9 mouse cellular contexts compared by ENCODE assay signal in genomic region chr7:120934716-120935115, GRCm38 (mm10). TPM values are rescaled to one million over a fixed set of nuclear protein-coding genes. Genes with fewer than 3 reads are reported as not detected.
DNase-seq lines count a peak whose midpoint lies in the region; ATAC-seq and TF ChIP-seq lines count a peak whose summit lies in the region.
"Had no signal": no experiment of that assay in that cellular context is flagged by ENCODE, and none has a peak within 500 bp of the region (broad histone marks: within the 10 kb centered on the region; RNA-seq: fewer than 3 reads in every experiment).

No protein-coding gene starts in this region.

- DNase-seq in hindbrain, embryonic 14.5 days (ENCODE audit: low spot score), result peak; percentile 66
- DNase-seq in ES-E14 (ENCODE audit: low read depth, low spot score), result peak; percentile 52
- DNase-seq in c-Kit-positive CD71-negative TER-119-negative erythroid progenitor cells, embryonic 14.5 days (ENCODE audit: low read depth), result peak; percentile 45
- peak; percentile 79 to 82 for DNase-seq in heart, postnatal 10 days
- DNase-seq in layer of hippocampus, postnatal 25 days (ENCODE audit: extremely low spot score in 1 of 2, low spot score in 1 of 2), result peak; percentile 23 to 40
- DNase-seq in midbrain, embryonic 14.5 days, result peak; percentile 80
- DNase-seq in thymus, postnatal 25 days, result peak; percentile 61

- no peak overlapping the region for H3K4me3 ChIP-seq in hindbrain, embryonic 14.5 days (replicated peaks; ENCODE audit: low read length)
- no peak overlapping the region for H3K4me3 ChIP-seq in hindbrain, embryonic 13.5 days
- no peak overlapping the region for H3K4me3 ChIP-seq in ES-E14 (ENCODE audit: insufficient read depth in 1 of 2, low read depth in 1 of 2, low read length in 2 of 2, poor library complexity in 1 of 2, severe bottlenecking in 1 of 2)
- no peak overlapping the region for H3K4me3 ChIP-seq in midbrain, embryonic 14.5 days (replicated peaks; ENCODE audit: low read depth, low read length)
- H3K4me3 ChIP-seq: stomach, embryonic 15.5 days had no signal

- H3K27me3 ChIP-seq in hindbrain, embryonic 14.5 days (ENCODE audit: control insufficient read depth, insufficient read depth, low read length), result no peaks in the 10 kb centered on the region
- no peaks in the 10 kb centered on the region for H3K27me3 ChIP-seq in hindbrain, embryonic 13.5 days
- no peaks in the 10 kb centered on the region for H3K27me3 ChIP-seq in midbrain, embryonic 14.5 days (ENCODE audit: control insufficient read depth, insufficient read depth, low read length)
- H3K27me3 ChIP-seq: stomach, embryonic 15.5 days had no signal

- no peak overlapping the region for H3K4me2 ChIP-seq in hindbrain, embryonic 14.5 days (replicated peaks)
- no peak overlapping the region for H3K4me2 ChIP-seq in hindbrain, embryonic 13.5 days
- no peak overlapping the region for H3K4me2 ChIP-seq in midbrain, embryonic 14.5 days (ENCODE audit: low read length)
- H3K4me2 ChIP-seq: stomach, embryonic 15.5 days had no signal

- in situ Hi-C loops in ES-E14 (cut with MboI; ENCODE audit: low sequenced_read_pairs in 2 of 2, unreplicated experiment in 2 of 2), result no loop called here

- H3K9me3 ChIP-seq in hindbrain, embryonic 14.5 days (ENCODE audit: control insufficient read depth, low read length), result no peaks in the 10 kb centered on the region
- H3K9me3 ChIP-seq in hindbrain, embryonic 13.5 days, result no peaks in the 10 kb centered on the region
- no peaks in the 10 kb centered on the region for H3K9me3 ChIP-seq in ES-E14 (ENCODE audit: control insufficient read depth, insufficient read depth, low read depth, low read length)
- H3K9me3 ChIP-seq in midbrain, embryonic 14.5 days (ENCODE audit: control insufficient read depth, low read length), result no peaks in the 10 kb centered on the region
- H3K9me3 ChIP-seq: stomach, embryonic 15.5 days had no signal

- intact Hi-C loops in heart, postnatal 10 days (cut with DNase I), result loop anchor here (1.0 kb wide), 2 partner anchors 130 to 186 kb away; no protein-coding TSS in a partner anchor

- H3K4me1 ChIP-seq in hindbrain, embryonic 14.5 days (replicated peaks; ENCODE audit: control insufficient read depth, insufficient read depth, low read length), result no peaks in the 10 kb centered on the region
- H3K4me1 ChIP-seq in hindbrain, embryonic 13.5 days (replicated peaks), result no peaks in the 10 kb centered on the region
- H3K4me1 ChIP-seq in ES-E14 (ENCODE audit: control insufficient read depth in 2 of 2, insufficient read depth in 2 of 2, low read length in 2 of 2, poor library complexity in 1 of 2), result peaks cover 0 to 6% of the 10 kb centered on the region in 2 experiments; a peak in 2 of 4 replicates
- no peaks in the 10 kb centered on the region for H3K4me1 ChIP-seq in midbrain, embryonic 14.5 days (ENCODE audit: control insufficient read depth, insufficient read depth, low read length)
- H3K4me1 ChIP-seq: stomach, embryonic 15.5 days had no signal

- no peak overlapping the region for H3K9ac ChIP-seq in hindbrain, embryonic 14.5 days
- no peak overlapping the region for H3K9ac ChIP-seq in hindbrain, embryonic 13.5 days
- no peak overlapping the region for H3K9ac ChIP-seq in ES-E14 (ENCODE audit: insufficient read depth, low read depth, low read length, poor library complexity, severe bottlenecking)
- H3K9ac ChIP-seq in midbrain, embryonic 14.5 days (replicated peaks; ENCODE audit: low read length), result no peak overlapping the region
- H3K9ac ChIP-seq: stomach, embryonic 15.5 days had no signal

- H3K36me3 ChIP-seq in hindbrain, embryonic 14.5 days (replicated peaks; ENCODE audit: control insufficient read depth, insufficient read depth), result peaks cover 93% of the 10 kb centered on the region
- peaks cover 94% of the 10 kb centered on the region for H3K36me3 ChIP-seq in hindbrain, embryonic 13.5 days
- peaks cover 76% of the 10 kb centered on the region for H3K36me3 ChIP-seq in ES-E14 (ENCODE audit: control insufficient read depth, insufficient read depth, low read length, poor library complexity, severe bottlenecking)
- peaks cover 98% of the 10 kb centered on the region for H3K36me3 ChIP-seq in midbrain, embryonic 14.5 days (ENCODE audit: control insufficient read depth, insufficient read depth, low read length)

- H3K27ac ChIP-seq in hindbrain, embryonic 14.5 days, result no peak overlapping the region
- no peak overlapping the region for H3K27ac ChIP-seq in hindbrain, embryonic 13.5 days
- no peak overlapping the region for H3K27ac ChIP-seq in ES-E14 (ENCODE audit: insufficient read depth, low read depth, low read length, poor library complexity, severe bottlenecking)
- no peak overlapping the region for H3K27ac ChIP-seq in midbrain, embryonic 14.5 days (replicated peaks; ENCODE audit: low read depth, low read length)
- H3K27ac ChIP-seq: stomach, embryonic 15.5 days had no signal

- 36% methylated on average over 5 of the region's 5 CpGs for WGBS in hindbrain, embryonic 14.5 days
- 31% methylated on average over 5 of the region's 5 CpGs for WGBS in hindbrain, embryonic 13.5 days
- WGBS in midbrain, embryonic 14.5 days, result 30% methylated on average over 5 of the region's 5 CpGs

- ATAC-seq in hindbrain, embryonic 14.5 days (ENCODE audit: low FRiP score), result no peak
- no peak for ATAC-seq in hindbrain, embryonic 13.5 days (ENCODE audit: low FRiP score)
- ATAC-seq in midbrain, embryonic 14.5 days (ENCODE audit: low FRiP score, low TSS enrichment), result no peak

TF ChIP-seq in ES-E14, 5 proteins besides CTCF, POLR2A, EP300 and RAD21:
- TF ChIP-seq CHD2 (IDR thresholded peaks at IDR 0.05; ENCODE audit: low read depth, low read length), result no peak
- no peak for TF ChIP-seq ZC3H11A (IDR thresholded peaks at IDR 0.05; ENCODE audit: borderline replicate concordance, low read depth, low read length)
- TF ChIP-seq HCFC1 (IDR thresholded peaks at IDR 0.05; ENCODE audit: borderline replicate concordance, insufficient read depth, low read length), result no peak

RNA-seq across cellular contexts. Expression of gene Polr3e, which starts 17.2 kb away (rescaled TPM):
- polyA plus RNA-seq in hindbrain, embryonic 14.5 days (2014; fragmentation: Nextera tagmentation; extraction: Ambion mirVana), result 16.6 and 17.9 TPM in 2 replicates
- 23.1 and 24.2 TPM in 2 replicates for polyA plus RNA-seq in hindbrain, embryonic 13.5 days (2015; fragmentation: Nextera tagmentation; extraction: Ambion mirVana)
- 44.4 and 51.1 TPM in 2 replicates for total RNA-seq in ES-E14 (2012; rRNA removed)
- 10 to 100 TPM; 15.1 to 15.4 TPM for total RNA-seq in heart, postnatal 10 days (2021)
- 10 to 100 TPM; 24.7 to 28.2 TPM for total RNA-seq in layer of hippocampus, postnatal 25 days (2021)
- polyA plus RNA-seq in midbrain, embryonic 14.5 days (2014; fragmentation: Nextera tagmentation; extraction: Ambion mirVana), result 20.6 and 21.6 TPM in 2 replicates

RNA-seq across cellular contexts. Expression of gene Cdr2, which starts 47.4 kb away (rescaled TPM):
- polyA plus RNA-seq in hindbrain, embryonic 14.5 days (2014; fragmentation: Nextera tagmentation; extraction: Ambion mirVana), result 19.6 and 23.1 TPM in 2 replicates
- polyA plus RNA-seq in hindbrain, embryonic 13.5 days (2015; fragmentation: Nextera tagmentation; extraction: Ambion mirVana), result 14.6 and 16.1 TPM in 2 replicates
- 20.9 and 25.9 TPM in 2 replicates for total RNA-seq in ES-E14 (2012; rRNA removed)
- total RNA-seq in heart, postnatal 10 days (2021), result 10 to 100 TPM; 14.3 to 17.9 TPM
- 1 to 10 TPM; 2.9 to 4.5 TPM for total RNA-seq in layer of hippocampus, postnatal 25 days (2021)
- 16.3 and 17.8 TPM in 2 replicates for polyA plus RNA-seq in midbrain, embryonic 14.5 days (2014; fragmentation: Nextera tagmentation; extraction: Ambion mirVana)

RNA-seq across cellular contexts. Expression of gene Mfsd13b, which starts 47.6 kb away (rescaled TPM):
- 0.31 and 0.37 TPM in 2 replicates for polyA plus RNA-seq in hindbrain, embryonic 14.5 days (2014; fragmentation: Nextera tagmentation; extraction: Ambion mirVana)
- 0.14 and 0.42 TPM in 2 replicates for polyA plus RNA-seq in hindbrain, embryonic 13.5 days (2015; fragmentation: Nextera tagmentation; extraction: Ambion mirVana)
- total RNA-seq in ES-E14 (2012; rRNA removed), result not detected in 2 replicates
- total RNA-seq in heart, postnatal 10 days (2021), result not detected
- total RNA-seq in layer of hippocampus, postnatal 25 days (2021), result 1 to 10 TPM in 1 of 2 experiments, under 1 TPM in 1; 0.68 to 1.1 TPM
- 0.28 TPM in 1 of 2 replicates, not detected in the other for polyA plus RNA-seq in midbrain, embryonic 14.5 days (2014; fragmentation: Nextera tagmentation; extraction: Ambion mirVana)
